Mouse (Mus musculus) thymus, adult 2 months (tissue): Measurements from ENCODE around the gene Rheb. TPM values are rescaled to one million over a fixed set of nuclear protein-coding genes. Genes with fewer than 3 reads are reported as not detected.
"Not testable (repeated sequence)": the region's sequence is repeated elsewhere in the genome, so short reads cannot be mapped to it uniquely, and the experiment has no call there.

ENCODE experiments used
- DNase-seq: peaks from one replicate; pipeline ENCODE4 v3.0.0; 2021
- H3K27ac ChIP-seq: fragments of 200-500 bp; 2 replicates; pipeline ENCODE4 v1.5.1; 2012; ENCODE audit warnings: low read length, control low read depth; ENCODE audit not compliant: control insufficient read depth, insufficient read depth
- H3K27me3 ChIP-seq: fragments of 200-500 bp; 2 replicates; pipeline ENCODE4 v1.6.1; 2012; ENCODE audit warnings: mild to moderate bottlenecking, low read length, moderate library complexity, mixed read lengths; ENCODE audit not compliant: control insufficient read depth, insufficient read depth
- H3K36me3 ChIP-seq: fragments of 200-500 bp; 2 replicates; pipeline ENCODE4 v1.6.1; 2012; ENCODE audit warnings: mild to moderate bottlenecking, low read length, moderate library complexity; ENCODE audit not compliant: control insufficient read depth, insufficient read depth
- H3K4me1 ChIP-seq: fragments of 200-500 bp; replicated peaks from 2 replicates; pipeline ENCODE4 v1.6.1; 2012; ENCODE audit warnings: low read length; ENCODE audit not compliant: control insufficient read depth, insufficient read depth
- H3K4me3 ChIP-seq: fragments of 200-500 bp; 2 replicates; pipeline ENCODE4 v1.5.1; 2012; ENCODE audit warnings: mild to moderate bottlenecking, low read length, control low read depth, moderate library complexity; ENCODE audit not compliant: control insufficient read depth, insufficient read depth
- CTCF ChIP-seq: fragments of 200-500 bp; IDR thresholded peaks from 2 replicates; pipeline ENCODE4 v1.5.1; 2012; ENCODE audit warnings: mild to moderate bottlenecking, control low read depth, low read length, moderate library complexity, borderline replicate concordance; ENCODE audit not compliant: control insufficient read depth, poor library complexity, insufficient read depth; ENCODE audit errors: extremely low read depth
- POLR2A ChIP-seq: fragments of 200-500 bp; IDR thresholded peaks from 2 replicates; pipeline ENCODE4 v1.6.1; 2012; ENCODE audit warnings: mild to moderate bottlenecking, low read length, control low read depth, moderate library complexity; ENCODE audit not compliant: control insufficient read depth, poor library complexity, insufficient read depth; ENCODE audit errors: extremely low read depth
- WGBS: fragments of 180-500 bp; shearing (Covaris S2); methylation state at CpG from one replicate; pipeline ENCODE4 v1.1.7; 2018; 5-methylcytosine and 5-hydroxymethylcytosine counted together
- polyA plus RNA-seq: library from polyadenylated mRNA; depleted of rRNA; stranded (reverse); fragments of >200 nt; gene quantifications from 2 replicates; pipeline ENCODE4 v1.2.3, GENCODE M21; 2012

Gene Rheb
- polyA plus RNA-seq, 1 experiment: 23.1 TPM

GRCm38 (mm10) chr5:24860635-24861448 lies 18.4 kb upstream of the Rheb start:
- 93% methylated on average over 13 of the region's 13 CpGs for WGBS
- DNase-seq: no peak
- no peak overlapping the region for H3K4me3 ChIP-seq
- TF ChIP-seq CTCF: no peak
- no peak for TF ChIP-seq POLR2A
- no peaks in the 10 kb centered on the region for H3K4me1 ChIP-seq
- H3K27me3 ChIP-seq: no peaks in the 10 kb centered on the region
- H3K36me3 ChIP-seq: peaks cover 7% of the 10 kb centered on the region
- no peak overlapping the region for H3K27ac ChIP-seq

- no peak for DNase-seq
- Histone ChIP-seq H3K4me1 (no peaks in the 10 kb centered on the region), H3K4me3 (no peak overlapping the region), H3K27ac (no peak overlapping the region), H3K36me3 (peaks cover 7% of the 10 kb centered on the region), H3K27me3 (no peaks in the 10 kb centered on the region)
- TF ChIP-seq POLR2A (no peak), CTCF (no peak)
- 74% methylated on average over 3 of the region's 3 CpGs for WGBS
Observed at GRCm38 (mm10) chr5:24859771-24860540, 17.5 kb upstream of the Rheb start.

GRCm38 (mm10) chr5:24854827-24855600 lies 12.6 kb upstream of the Rheb start:
- Histone ChIP-seq H3K27me3 (no peaks in the 10 kb centered on the region), H3K36me3 (no peaks in the 10 kb centered on the region), H3K4me3 (no peak overlapping the region), H3K27ac (no peak overlapping the region), H3K4me1 (no peaks in the 10 kb centered on the region)
- TF ChIP-seq POLR2A (no peak), CTCF (no peak)
- WGBS: 94% methylated on average over 3 of the region's 3 CpGs
- no peak for DNase-seq

- H3K27me3 ChIP-seq: no peaks in the 10 kb centered on the region
- no peaks in the 10 kb centered on the region for H3K4me1 ChIP-seq
- H3K36me3 ChIP-seq: no peaks in the 10 kb centered on the region
- WGBS: 94% methylated on average over 3 of the region's 3 CpGs
- H3K4me3 ChIP-seq: no peak overlapping the region
- H3K27ac ChIP-seq: no peak overlapping the region
- DNase-seq: no peak
- TF ChIP-seq POLR2A: no peak
- TF ChIP-seq CTCF: no peak
Observed at GRCm38 (mm10) chr5:24854256-24854655, 11.8 kb upstream of the Rheb start.

GRCm38 (mm10) chr5:24848261-24848660 lies 5.8 kb upstream of the Rheb start:
- not testable (repeated sequence) for H3K4me1 ChIP-seq, H3K27me3 ChIP-seq, DNase-seq, H3K36me3 ChIP-seq, H3K4me3 ChIP-seq, H3K27ac ChIP-seq
- 96% methylated on average over 14 of the region's 14 CpGs for WGBS

- DNase-seq: peak; percentile 6
- no peaks in the 10 kb centered on the region for H3K36me3 ChIP-seq
- H3K27me3 ChIP-seq: no peaks in the 10 kb centered on the region
- TF ChIP-seq POLR2A: no peak
- TF ChIP-seq CTCF: no peak
- H3K4me1 ChIP-seq: peaks cover 15% of the 10 kb centered on the region
- peak overlapping the region; percentile 85; the same call in 1 of the 2 replicates for H3K27ac ChIP-seq
- WGBS: 13% methylated on average over 5 of the region's 5 CpGs
- no peak overlapping the region for H3K4me3 ChIP-seq
Observed at GRCm38 (mm10) chr5:24843841-24844240, 1.4 kb upstream of the Rheb start.
